Mouse (Mus musculus) right cerebral cortex, postnatal 4 days (tissue): Measurements from ENCODE around the gene Pard3.
"Not testable (repeated sequence)": the region's sequence is repeated elsewhere in the genome, so short reads cannot be mapped to it uniquely, and the experiment has no call there.

Source experiments
- DNase-seq: peaks from one replicate; pipeline ENCODE4 v3.0.0-alpha.2; 2022

Pard3 gene

GRCm38 (mm10) chr8:127143641-127144040 is 79.9 kb downstream of the Pard3 start:
- DNase-seq, result no peak

GRCm38 (mm10) chr8:127144562-127144961 is 80.9 kb downstream of the Pard3 start:
- DNase-seq, result no peak

- no peak for DNase-seq
These were observed 81.4 kb downstream of the Pard3 start for GRCm38 (mm10) chr8:127145135-127145534.

DNA sequence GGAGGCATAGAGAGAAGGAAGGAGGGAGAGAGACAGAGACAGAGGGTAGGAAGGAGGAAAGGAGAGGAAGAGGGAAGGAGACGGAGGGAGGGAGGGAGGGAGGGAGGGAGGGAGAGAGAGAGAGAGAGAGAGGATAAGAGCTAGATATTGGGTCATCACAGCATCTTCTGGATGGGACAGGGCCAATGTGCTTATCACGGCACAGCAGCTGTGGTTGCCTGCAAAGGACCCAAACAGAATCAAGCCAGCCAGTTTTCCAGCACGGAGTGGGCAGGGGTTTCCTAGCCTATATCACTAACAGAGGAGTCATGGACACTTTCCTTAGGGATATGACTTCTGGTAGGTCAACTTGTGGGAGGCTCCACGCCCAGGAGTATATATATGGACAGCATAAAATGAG is 82.4 kb downstream of the Pard3 start:
- DNase-seq, result no peak

GRCm38 (mm10) chr8:127148821-127149220 is 85.1 kb downstream of the Pard3 start:
- DNase-seq, result peak; percentile 26

- no peak for DNase-seq
These were observed 87.0 kb downstream of the Pard3 start for GRCm38 (mm10) chr8:127150645-127151044.

DNA sequence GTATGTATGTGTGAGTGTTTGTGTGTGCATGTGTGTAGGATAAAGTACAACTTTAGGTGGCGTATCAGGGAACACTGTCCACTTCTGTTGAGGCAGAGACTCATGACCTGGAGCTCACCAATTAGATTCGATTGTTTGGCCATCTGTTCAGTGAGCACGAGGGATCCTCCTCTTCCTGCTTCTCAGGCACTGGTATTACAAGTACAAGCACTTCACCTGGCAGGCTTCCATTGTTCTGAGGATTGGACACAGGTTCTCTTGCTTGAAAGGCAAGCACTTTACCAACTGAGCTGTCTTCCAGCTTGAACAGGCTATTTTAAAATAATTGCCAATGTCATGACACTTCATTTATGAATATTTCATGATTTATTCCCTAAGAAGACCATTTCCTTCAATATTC is 88.0 kb downstream of the Pard3 start:
- no peak for DNase-seq

- no peak for DNase-seq
These were observed 93.4 kb downstream of the Pard3 start for GRCm38 (mm10) chr8:127157087-127157486.

GRCm38 (mm10) chr8:127159421-127159966 is 95.8 kb downstream of the Pard3 start:
- no peak for DNase-seq

DNA sequence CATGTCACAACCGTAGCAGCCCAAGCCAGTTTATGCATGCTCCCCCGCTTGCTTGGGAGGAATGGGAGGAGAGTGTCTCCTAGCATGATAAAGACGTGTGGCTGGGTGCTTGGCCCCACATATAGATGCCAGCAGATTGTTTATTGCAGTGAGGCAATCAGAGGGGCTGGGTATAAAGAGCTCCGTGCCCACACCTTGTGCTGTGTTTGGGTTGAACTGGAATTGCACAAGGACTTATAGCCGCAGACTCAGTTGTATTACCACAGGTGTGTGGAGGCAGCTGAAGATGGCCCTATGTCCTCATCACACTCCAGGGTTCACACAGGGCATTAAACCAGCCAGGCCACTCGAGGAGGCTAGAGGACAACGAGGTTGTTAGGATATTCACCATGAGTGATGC is 98.2 kb downstream of the Pard3 start:
- DNase-seq, result no peak

DNA sequence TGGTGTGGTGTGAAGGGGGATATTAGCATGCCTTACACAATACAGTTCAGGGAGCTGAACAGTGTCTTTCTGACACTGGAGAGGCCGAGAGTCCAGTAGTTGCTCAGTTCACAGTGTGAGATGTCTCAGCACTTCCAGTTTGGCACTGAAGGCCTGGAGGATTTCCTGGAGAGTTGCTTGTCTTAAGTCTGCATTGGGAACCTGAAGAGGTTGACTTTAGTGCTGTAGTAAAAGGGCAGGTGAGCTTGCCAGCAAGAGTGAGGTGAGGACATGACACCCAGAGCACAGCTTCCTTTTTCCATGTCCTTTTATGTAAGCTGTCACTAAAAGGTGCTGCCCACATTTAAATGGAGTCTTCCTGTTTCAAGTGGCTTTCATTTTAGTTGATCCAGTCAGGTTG is 99.1 kb downstream of the Pard3 start:
- DNase-seq, result no peak

- no peak for DNase-seq
These were observed 100.9 kb downstream of the Pard3 start for GRCm38 (mm10) chr8:127164326-127165280.

DNA sequence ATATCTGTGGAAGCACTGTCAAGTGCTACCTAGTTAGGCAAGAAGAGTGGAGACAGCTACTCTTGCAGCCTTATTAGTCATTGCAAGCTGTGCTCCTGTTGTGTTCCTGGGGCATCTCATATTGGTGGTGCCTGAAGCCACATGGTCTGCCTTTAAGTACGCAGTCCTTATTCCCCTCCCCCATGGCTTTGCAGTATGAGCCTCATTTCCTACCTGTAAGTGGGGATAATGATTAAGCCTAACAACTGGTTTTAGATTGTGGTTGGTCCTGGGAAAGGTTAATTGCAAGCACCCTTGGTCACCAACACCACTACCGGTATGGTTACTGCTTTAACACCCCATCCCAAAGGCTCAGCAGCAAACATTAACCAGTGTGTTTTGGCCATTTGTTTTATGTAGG is 104.8 kb downstream of the Pard3 start:
- no peak for DNase-seq

DNA sequence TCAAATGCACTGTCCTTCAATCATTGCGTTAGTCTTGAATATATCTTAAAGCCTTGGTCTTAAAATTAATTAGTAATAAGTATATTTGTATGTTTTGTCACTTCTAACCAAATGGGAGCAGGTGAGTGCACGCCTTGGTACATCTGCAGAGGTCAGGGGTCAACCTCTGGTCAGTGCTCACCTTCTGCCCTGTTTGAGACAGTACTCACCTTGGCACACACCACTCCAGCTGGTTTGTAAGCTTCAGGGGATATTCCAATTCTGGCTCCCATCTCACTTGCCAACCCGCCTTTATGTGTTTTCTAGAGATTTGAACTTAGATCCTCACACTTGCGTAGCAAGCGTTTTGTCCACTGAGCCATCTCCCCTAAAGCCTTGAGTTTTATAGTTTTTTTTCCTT is 105.7 kb downstream of the Pard3 start:
- DNase-seq, result no peak

DNA sequence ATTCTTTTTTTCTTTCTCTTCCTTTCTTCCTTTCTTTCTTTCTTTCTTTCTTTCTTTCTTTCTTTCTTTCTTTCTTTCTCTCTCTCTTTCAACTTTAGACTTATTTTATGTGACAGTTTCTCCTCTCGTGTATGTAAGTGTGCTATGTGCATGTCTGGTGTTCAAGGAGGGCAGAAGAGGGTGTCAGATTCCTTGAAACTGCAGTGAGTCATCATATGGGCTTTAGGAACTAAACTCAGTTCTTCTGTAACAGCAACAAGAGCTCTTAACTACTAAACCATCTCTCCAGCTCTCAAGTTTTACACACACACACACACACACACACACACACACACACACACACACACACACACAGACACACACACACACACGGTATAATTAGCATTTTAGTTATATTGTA is 106.7 kb downstream of the Pard3 start:
- not testable (repeated sequence) for DNase-seq

- DNase-seq, result no peak
These were observed 107.2 kb downstream of the Pard3 start for GRCm38 (mm10) chr8:127170930-127171329.

- no peak for DNase-seq
These were observed 109.8 kb downstream of the Pard3 start for GRCm38 (mm10) chr8:127173483-127173882.

DNA sequence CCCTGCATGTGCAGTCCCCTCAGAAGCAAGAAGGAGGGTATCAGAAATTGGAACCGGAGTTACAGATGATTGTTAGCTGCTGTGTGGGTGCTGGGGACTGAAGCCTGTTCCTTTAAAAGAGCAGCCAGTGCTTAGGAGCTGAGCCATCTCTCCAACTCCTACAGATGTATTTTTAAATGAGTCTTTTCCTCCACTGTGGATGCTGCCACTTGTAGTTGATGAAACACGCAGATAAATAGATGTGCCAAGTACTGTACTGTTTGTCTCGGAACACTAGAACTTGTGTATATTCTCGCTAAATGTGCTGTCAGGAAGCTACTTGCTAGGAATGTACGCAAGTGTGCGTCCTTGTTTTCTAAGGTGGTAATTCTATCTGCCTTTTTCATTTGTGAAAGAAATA is 110.7 kb downstream of the Pard3 start:
- no peak for DNase-seq

GRCm38 (mm10) chr8:127175160-127175836 is 111.6 kb downstream of the Pard3 start:
- no peak for DNase-seq

DNA sequence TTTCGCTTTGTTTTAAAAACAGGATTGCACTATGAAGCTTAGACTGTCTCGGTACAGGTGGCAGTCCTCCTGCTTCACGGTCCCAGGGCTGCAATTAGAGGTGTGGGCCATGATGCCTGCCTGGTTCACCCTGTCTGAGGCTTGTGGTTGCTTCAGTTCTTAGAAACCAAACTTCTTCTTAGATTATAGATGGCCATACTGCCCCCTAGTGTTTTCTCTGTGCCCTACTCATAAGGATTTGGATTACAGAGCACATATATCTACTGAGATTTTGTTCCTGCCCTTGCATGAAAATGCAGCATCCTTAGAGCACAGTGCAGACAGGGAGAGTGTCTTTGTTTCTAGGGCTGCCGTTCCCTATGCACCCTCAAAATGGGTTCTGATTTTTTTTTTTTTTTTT is 114.9 kb downstream of the Pard3 start:
- DNase-seq, result peak; percentile 31

GRCm38 (mm10) chr8:127181246-127181645 is 117.6 kb downstream of the Pard3 start:
- no peak for DNase-seq

- no peak for DNase-seq
These were observed 118.4 kb downstream of the Pard3 start for GRCm38 (mm10) chr8:127182065-127182464.

DNA sequence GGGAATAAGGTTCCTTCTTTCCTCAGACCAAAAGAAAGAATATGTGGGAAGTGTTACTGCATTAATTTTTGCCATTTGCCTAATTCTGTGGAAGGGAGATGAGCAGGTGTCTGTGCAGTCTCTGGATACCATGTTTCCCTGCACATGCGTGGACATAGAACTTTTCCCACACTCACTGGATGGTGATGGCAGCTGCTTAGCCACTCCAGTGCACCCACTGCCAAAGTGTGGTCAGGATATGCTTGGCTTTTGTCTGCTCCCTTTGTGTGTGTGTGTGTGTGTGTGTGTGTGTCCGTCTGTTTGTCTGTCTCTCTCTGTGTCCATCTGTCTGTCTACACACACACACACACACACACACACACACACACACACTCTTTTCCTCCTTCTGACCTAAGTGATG is 119.8 kb downstream of the Pard3 start:
- no peak for DNase-seq

- DNase-seq, result no peak
These were observed 120.3 kb downstream of the Pard3 start for GRCm38 (mm10) chr8:127184025-127184424.
